Mouse (Mus musculus): ENCODE measurements around the gene Prss43.
A peak's percentile ranks its signal among the peaks of the same experiment; 100 is the strongest.
"Not testable (repeated sequence)": the region's sequence is repeated elsewhere in the genome, so short reads cannot be mapped to it uniquely, and the experiment has no call there.

The Prss43 gene

GRCm38 (mm10) chr9:110826390-110826789 is at the start of gene Prss43:
TSS of gene Prss43 (plus strand) at chr9:110826690.
- DNase-seq (ENCODE audit: low read depth) = no peak

- no peak for DNase-seq (ENCODE audit: low read depth)
Observed at GRCm38 (mm10) chr9:110778100-110778499, 48.4 kb upstream of the Prss43 start.

GRCm38 (mm10) chr9:110778559-110778958 is 47.9 kb upstream of the Prss43 start:
- no peak for DNase-seq (ENCODE audit: low read depth)

- DNase-seq (ENCODE audit: low read depth) = peak; percentile 13
Observed at GRCm38 (mm10) chr9:110779242-110779913, 47.1 kb upstream of the Prss43 start.

- peak; percentile 82 for DNase-seq (ENCODE audit: low read depth)
Observed at GRCm38 (mm10) chr9:110781256-110781721, 45.2 kb upstream of the Prss43 start.

GRCm38 (mm10) chr9:110781731-110782130 is 44.8 kb upstream of the Prss43 start:
- DNase-seq (ENCODE audit: low read depth) = no peak

GRCm38 (mm10) chr9:110783611-110784010 is 42.9 kb upstream of the Prss43 start:
- DNase-seq (ENCODE audit: low read depth) = no peak

GRCm38 (mm10) chr9:110788169-110788568 is 38.3 kb upstream of the Prss43 start:
- DNase-seq (ENCODE audit: low read depth) = no peak

GRCm38 (mm10) chr9:110790462-110790861 is 36.0 kb upstream of the Prss43 start:
- no peak for DNase-seq (ENCODE audit: low read depth)

GRCm38 (mm10) chr9:110797013-110797412 is 29.5 kb upstream of the Prss43 start:
- DNase-seq (ENCODE audit: low read depth) = no peak

- DNase-seq (ENCODE audit: low read depth) = no peak
Observed at GRCm38 (mm10) chr9:110797866-110798265, 28.6 kb upstream of the Prss43 start, which contains the start of gene Prss42. TSS of gene Prss42 (plus strand) at chr9:110798166.

- no peak for DNase-seq (ENCODE audit: low read depth)
Observed at GRCm38 (mm10) chr9:110800834-110801479, 25.5 kb upstream of the Prss43 start.

GRCm38 (mm10) chr9:110803294-110803693 is 23.2 kb upstream of the Prss43 start:
- no peak for DNase-seq (ENCODE audit: low read depth)

- no peak for DNase-seq (ENCODE audit: low read depth)
Observed at GRCm38 (mm10) chr9:110810051-110810450, 16.4 kb upstream of the Prss43 start.

GRCm38 (mm10) chr9:110813789-110814188 is 12.7 kb upstream of the Prss43 start, which contains the start of gene Prss44:
TSS of gene Prss44 (plus strand) at chr9:110813994.
- DNase-seq (ENCODE audit: low read depth) = no peak

- DNase-seq (ENCODE audit: low read depth) = not testable (repeated sequence)
Observed at GRCm38 (mm10) chr9:110820546-110820945, 5.9 kb upstream of the Prss43 start.

- DNase-seq (ENCODE audit: low read depth) = no peak
Observed at GRCm38 (mm10) chr9:110821436-110821835, 5.1 kb upstream of the Prss43 start.

GRCm38 (mm10) chr9:110825426-110825825 is 1.1 kb upstream of the Prss43 start:
- no peak for DNase-seq (ENCODE audit: low read depth)

- no peak for DNase-seq (ENCODE audit: low read depth)
Observed at GRCm38 (mm10) chr9:110825832-110826231, 658 bp upstream of the Prss43 start.

- DNase-seq (ENCODE audit: low read depth) = no peak
Observed at GRCm38 (mm10) chr9:110833021-110833420, 6.5 kb downstream of the Prss43 start.

GRCm38 (mm10) chr9:110834411-110834810 is 7.9 kb downstream of the Prss43 start, which contains the start of gene Prss45:
TSS of gene Prss45 (plus strand) at chr9:110834588.
- DNase-seq (ENCODE audit: low read depth) = no peak

- no peak for DNase-seq (ENCODE audit: low read depth)
Observed at GRCm38 (mm10) chr9:110834961-110835360, 8.5 kb downstream of the Prss43 start.

- no peak for DNase-seq (ENCODE audit: low read depth)
Observed at GRCm38 (mm10) chr9:110836112-110836511, 9.6 kb downstream of the Prss43 start.
